Mouse (Mus musculus): ENCODE measurements around the gene Psd4.

The Psd4 gene

GRCm38 (mm10) chr2:24440056-24440455, 72.7 kb downstream of the Psd4 start:
- no peak for DNase-seq

- no peak for DNase-seq
Measured at GRCm38 (mm10) chr2:24441899-24442298, 74.5 kb downstream of the Psd4 start.

GRCm38 (mm10) chr2:24442303-24442925, 75.0 kb downstream of the Psd4 start:
- no peak for DNase-seq

- DNase-seq: no peak
Measured at GRCm38 (mm10) chr2:24443256-24443790, 75.9 kb downstream of the Psd4 start.

GRCm38 (mm10) chr2:24449111-24449510, 81.7 kb downstream of the Psd4 start:
- no peak for DNase-seq

- DNase-seq: no peak
Measured at GRCm38 (mm10) chr2:24453206-24453605, 85.8 kb downstream of the Psd4 start.

GRCm38 (mm10) chr2:24454429-24455011, 87.1 kb downstream of the Psd4 start:
- DNase-seq: no peak

GRCm38 (mm10) chr2:24455057-24455855, 87.9 kb downstream of the Psd4 start:
- DNase-seq: no peak

- DNase-seq: no peak
Measured at GRCm38 (mm10) chr2:24456841-24457240, 89.5 kb downstream of the Psd4 start.

GRCm38 (mm10) chr2:24460112-24460807, 92.9 kb downstream of the Psd4 start:
- no peak for DNase-seq

GRCm38 (mm10) chr2:24460808-24461127, 93.4 kb downstream of the Psd4 start:
- no peak for DNase-seq

All from thymus, postnatal 4 days (tissue).